Comparison of ENCODE assay signal across 7 mouse cellular contexts in the genomic region with DNA sequence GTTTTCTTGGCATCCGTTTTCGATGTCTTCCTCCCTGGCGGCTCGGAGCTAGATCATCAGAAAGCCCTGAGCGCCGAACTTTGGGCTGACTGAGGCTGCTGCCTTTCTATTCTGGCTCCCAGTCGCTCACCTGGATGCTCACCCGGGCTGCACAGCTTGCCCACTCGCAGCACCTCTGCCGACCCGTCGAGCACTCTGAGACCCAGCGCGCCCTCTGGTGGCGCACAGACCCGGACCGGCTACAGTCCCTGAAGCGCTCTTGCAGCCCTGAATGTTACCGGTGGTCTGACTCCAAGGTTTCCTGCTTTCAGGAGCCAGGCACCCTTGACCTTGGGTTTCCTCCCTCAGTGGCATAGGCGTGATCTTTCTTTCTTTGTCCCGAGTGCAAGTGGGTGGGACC. TPM values are rescaled to one million over a fixed set of nuclear protein-coding genes. Genes with fewer than 3 reads are reported as not detected.
DNase-seq lines count a peak whose midpoint lies in the region; ATAC-seq and TF ChIP-seq lines count a peak whose summit lies in the region.

No protein-coding gene starts in this region.

- peak; percentile 77 for DNase-seq in embryonic facial prominence, embryonic 14.5 days (ENCODE audit: low spot score)
- peak; percentile 90 for DNase-seq in kidney, postnatal 10 days
- peak; percentile 74 for DNase-seq in liver, embryonic 11.5 days (ENCODE audit: low spot score)
- DNase-seq in neural tube, embryonic 10.5 days (ENCODE audit: extremely low spot score, low spot score): peak; percentile 81

- H3K27ac ChIP-seq in bone marrow, adult 2 months (ENCODE audit: control insufficient read depth, insufficient read depth, low read depth, low read length, poor library complexity): no peak overlapping the region
- H3K27ac ChIP-seq in embryonic facial prominence, embryonic 14.5 days (replicated peaks; ENCODE audit: low read depth, low read length): no peak overlapping the region
- no peak overlapping the region for H3K27ac ChIP-seq in heart, embryonic 13.5 days (replicated peaks)
- no peak overlapping the region for H3K27ac ChIP-seq in liver, embryonic 11.5 days (ENCODE audit: low read depth, low read length)
- H3K27ac ChIP-seq in stomach, embryonic 14.5 days (ENCODE audit: low read length): no peak overlapping the region

- no peaks in the 10 kb centered on the region for H3K4me1 ChIP-seq in bone marrow, adult 2 months (ENCODE audit: control insufficient read depth, insufficient read depth, low read length)
- 0 out of 2 replicates have a peak, but pooled peaks cover 5% of the 10 kb centered on the region for H3K4me1 ChIP-seq in embryonic facial prominence, embryonic 14.5 days (ENCODE audit: control insufficient read depth, insufficient read depth, low read length)
- H3K4me1 ChIP-seq in heart, embryonic 13.5 days: peaks cover 17% of the 10 kb centered on the region
- H3K4me1 ChIP-seq in liver, embryonic 11.5 days (replicated peaks; ENCODE audit: control insufficient read depth, insufficient read depth, low read length): no peaks in the 10 kb centered on the region
- 0 out of 2 replicates have a peak, but pooled peaks cover 2% of the 10 kb centered on the region for H3K4me1 ChIP-seq in stomach, embryonic 14.5 days (ENCODE audit: control insufficient read depth, insufficient read depth, low read length)

- no peak for TF ChIP-seq POLR2A in bone marrow, adult 2 months (IDR thresholded peaks at IDR 0.05; ENCODE audit: borderline replicate concordance, control insufficient read depth, low read depth, low read length)

- 0 out of 2 replicates have a peak, but pooled peaks have one; percentile 62 for ATAC-seq in embryonic facial prominence, embryonic 14.5 days (ENCODE audit: low read depth)
- ATAC-seq in heart, embryonic 13.5 days (ENCODE audit: extremely low read depth, insufficient number of reproducible peaks, low FRiP score, low TSS enrichment): no peak
- ATAC-seq in liver, embryonic 11.5 days (replicated peaks; ENCODE audit: low FRiP score): no peak
- peak; percentile 61; the same call in 1 of the 2 replicates for ATAC-seq in stomach, embryonic 14.5 days (ENCODE audit: insufficient number of reproducible peaks, insufficient read depth, low FRiP score, low read depth)

- H3K4me3 ChIP-seq in bone marrow, adult 2 months (replicated peaks; ENCODE audit: control insufficient read depth, low read depth, low read length): no peak overlapping the region
- peak overlapping the region; percentile 26 for H3K4me3 ChIP-seq in embryonic facial prominence, embryonic 14.5 days (ENCODE audit: low read depth, low read length)
- peak overlapping the region; percentile 20; the same call in 1 of the 2 replicates for H3K4me3 ChIP-seq in heart, embryonic 13.5 days
- H3K4me3 ChIP-seq in liver, embryonic 11.5 days (ENCODE audit: low read depth, low read length): peak overlapping the region; percentile 12; the same call in 1 of the 2 replicates
- H3K4me3 ChIP-seq in stomach, embryonic 14.5 days (ENCODE audit: low read depth, low read length): no peak overlapping the region

- 6% methylated on average over 21 of the region's 21 CpGs for WGBS in bone marrow, adult 2 months
- 9% methylated on average over 21 of the region's 21 CpGs for WGBS in embryonic facial prominence, embryonic 14.5 days
- 5% methylated on average over 21 of the region's 21 CpGs for WGBS in heart, embryonic 13.5 days
- WGBS in liver, embryonic 11.5 days: 5% methylated on average over 21 of the region's 21 CpGs
- WGBS in stomach, embryonic 14.5 days: 6% methylated on average over 21 of the region's 21 CpGs

- no peaks in the 10 kb centered on the region for H3K9me3 ChIP-seq in embryonic facial prominence, embryonic 14.5 days (ENCODE audit: control insufficient read depth, low read length)
- H3K9me3 ChIP-seq in heart, embryonic 13.5 days: no peaks in the 10 kb centered on the region
- H3K9me3 ChIP-seq in liver, embryonic 11.5 days (ENCODE audit: control insufficient read depth, low read length): no peaks in the 10 kb centered on the region
- no peaks in the 10 kb centered on the region for H3K9me3 ChIP-seq in stomach, embryonic 14.5 days (ENCODE audit: control insufficient read depth, low read depth, low read length)

- H3K4me2 ChIP-seq in embryonic facial prominence, embryonic 14.5 days (ENCODE audit: low read depth, low read length): peak overlapping the region; percentile 48
- H3K4me2 ChIP-seq in heart, embryonic 13.5 days: peak overlapping the region; percentile 64
- peak overlapping the region; percentile 37 for H3K4me2 ChIP-seq in liver, embryonic 11.5 days
- H3K4me2 ChIP-seq in stomach, embryonic 14.5 days (replicated peaks; ENCODE audit: low read depth, low read length): peak overlapping the region; percentile 36

- peaks cover 9% of the 10 kb centered on the region; the same call in 1 of the 2 replicates for H3K27me3 ChIP-seq in embryonic facial prominence, embryonic 14.5 days (replicated peaks; ENCODE audit: control insufficient read depth, insufficient read depth, low read length)
- H3K27me3 ChIP-seq in heart, embryonic 13.5 days (replicated peaks): peaks cover 28% of the 10 kb centered on the region
- peaks cover 13% of the 10 kb centered on the region; the same call in 1 of the 2 replicates for H3K27me3 ChIP-seq in liver, embryonic 11.5 days (replicated peaks; ENCODE audit: control insufficient read depth, insufficient read depth, low read length)
- H3K27me3 ChIP-seq in stomach, embryonic 14.5 days (ENCODE audit: control insufficient read depth, insufficient read depth, low read length): no peaks in the 10 kb centered on the region

- H3K9ac ChIP-seq in embryonic facial prominence, embryonic 14.5 days (ENCODE audit: low read depth, low read length): no peak overlapping the region; the same call in 1 of the 2 replicates
- no peak overlapping the region for H3K9ac ChIP-seq in heart, embryonic 13.5 days
- no peak overlapping the region for H3K9ac ChIP-seq in liver, embryonic 11.5 days (ENCODE audit: low read depth, low read length)
- no peak overlapping the region for H3K9ac ChIP-seq in stomach, embryonic 14.5 days (replicated peaks; ENCODE audit: low read depth, low read length)

- no peaks in the 10 kb centered on the region for H3K36me3 ChIP-seq in embryonic facial prominence, embryonic 14.5 days (ENCODE audit: control insufficient read depth, insufficient read depth, low read length)
- no peaks in the 10 kb centered on the region for H3K36me3 ChIP-seq in heart, embryonic 13.5 days
- no peaks in the 10 kb centered on the region for H3K36me3 ChIP-seq in liver, embryonic 11.5 days (ENCODE audit: control insufficient read depth, insufficient read depth, low read length)
- no peaks in the 10 kb centered on the region for H3K36me3 ChIP-seq in stomach, embryonic 14.5 days (ENCODE audit: control insufficient read depth, insufficient read depth, low read length)

- peak; percentile 71 for TF ChIP-seq CTCF in bone marrow, adult 2 months (IDR thresholded peaks at IDR 0.05; ENCODE audit: control insufficient read depth, insufficient read depth, low read length)

RNA-seq across cellular contexts. Expression of a gene that starts 41.8 kb away (rescaled TPM):
- 12.8 TPM in 1 of 2 replicates, not detected in the other for polyA plus RNA-seq in bone marrow, adult 2 months (2011; ENCODE audit: insufficient read depth, insufficient read length, low replicate concordance, missing spikeins)
- polyA plus RNA-seq in embryonic facial prominence, embryonic 14.5 days (2014; fragmentation: Nextera tagmentation; extraction: Ambion mirVana): 0.41 and 0.67 TPM in 2 replicates
- 3.0 TPM in 2 replicates for polyA plus RNA-seq in heart, embryonic 13.5 days (2015; fragmentation: Nextera tagmentation; extraction: Ambion mirVana)
- 0.04 TPM in 1 of 2 replicates, not detected in the other for polyA plus RNA-seq in liver, embryonic 11.5 days (2014; fragmentation: Nextera tagmentation; extraction: Ambion mirVana)
- polyA plus RNA-seq in stomach, embryonic 14.5 days (2014; fragmentation: Nextera tagmentation; extraction: Ambion mirVana): 0.21 and 0.22 TPM in 2 replicates

Comparison
In these comparisons a context has a peak if more than half of its experiments do, and no peak if none do; other contexts are left out.
1. H3K4me3 ChIP-seq: peak in embryonic facial prominence, embryonic 14.5 days (single experiment), heart, embryonic 13.5 days (single experiment) and liver, embryonic 11.5 days (single experiment); none in bone marrow, adult 2 months (single experiment) and stomach, embryonic 14.5 days (single experiment).
2. ATAC-seq: peak in embryonic facial prominence, embryonic 14.5 days (single experiment) and stomach, embryonic 14.5 days (single experiment); none in heart, embryonic 13.5 days (single experiment) and liver, embryonic 11.5 days (single experiment).
3. Peak in every context shown above with its lines, with median percentiles within 50 percentile points of each other: DNase-seq and H3K4me2 ChIP-seq.